Mouse (Mus musculus): Measurements from ENCODE around the gene Sertad4. TPM values are rescaled to one million over a fixed set of nuclear protein-coding genes. Genes with fewer than 3 reads are reported as not detected.
A peak's percentile ranks its signal among the peaks of the same experiment; 100 is the strongest.

The Sertad4 gene
- polyA plus RNA-seq, 1 experiment from 2014 or later, result 13.1 TPM

GRCm38 (mm10) chr1:192861305-192861960 lies 5.9 kb upstream of the Sertad4 start:
- no peak overlapping the region for H3K27ac ChIP-seq
- H3K36me3 ChIP-seq (replicated peaks), result no peaks in the 10 kb centered on the region
- H3K4me1 ChIP-seq, result peaks cover 2% of the 10 kb centered on the region
- 80% methylated on average over 5 of the region's 5 CpGs for WGBS
- no peak overlapping the region for H3K4me3 ChIP-seq
- H3K27me3 ChIP-seq (ENCODE audit: poor library complexity, severe bottlenecking), result peaks cover 40% of the 10 kb centered on the region
- DNase-seq (ENCODE audit: extremely low spot score, low spot score), result no peak
- H3K9me3 ChIP-seq, result no peaks in the 10 kb centered on the region

GRCm38 (mm10) chr1:192860273-192860672 lies 4.7 kb upstream of the Sertad4 start:
- H3K9me3 ChIP-seq, result no peaks in the 10 kb centered on the region
- H3K27me3 ChIP-seq (ENCODE audit: poor library complexity, severe bottlenecking), result peaks cover 51% of the 10 kb centered on the region
- peaks cover 14% of the 10 kb centered on the region for H3K4me1 ChIP-seq
- DNase-seq (ENCODE audit: extremely low spot score, low spot score), result no peak
- no peak overlapping the region for H3K4me3 ChIP-seq
- no peaks in the 10 kb centered on the region for H3K36me3 ChIP-seq (replicated peaks)
- H3K27ac ChIP-seq, result no peak overlapping the region
- 74% methylated on average over 6 of the region's 6 CpGs for WGBS

GRCm38 (mm10) chr1:192857582-192857981 lies 2.0 kb upstream of the Sertad4 start:
- Histone ChIP-seq H3K27ac (no peak overlapping the region), H3K4me1 (peaks cover 41% of the 10 kb centered on the region), H3K36me3 (replicated peaks) (no peaks in the 10 kb centered on the region), H3K9me3 (no peaks in the 10 kb centered on the region), H3K4me3 (no peak overlapping the region), H3K27me3 (ENCODE audit: poor library complexity, severe bottlenecking) (peaks cover 78% of the 10 kb centered on the region)
- WGBS, result 93% methylated on average over 5 of the region's 5 CpGs
- DNase-seq (ENCODE audit: extremely low spot score, low spot score), result no peak

DNA sequence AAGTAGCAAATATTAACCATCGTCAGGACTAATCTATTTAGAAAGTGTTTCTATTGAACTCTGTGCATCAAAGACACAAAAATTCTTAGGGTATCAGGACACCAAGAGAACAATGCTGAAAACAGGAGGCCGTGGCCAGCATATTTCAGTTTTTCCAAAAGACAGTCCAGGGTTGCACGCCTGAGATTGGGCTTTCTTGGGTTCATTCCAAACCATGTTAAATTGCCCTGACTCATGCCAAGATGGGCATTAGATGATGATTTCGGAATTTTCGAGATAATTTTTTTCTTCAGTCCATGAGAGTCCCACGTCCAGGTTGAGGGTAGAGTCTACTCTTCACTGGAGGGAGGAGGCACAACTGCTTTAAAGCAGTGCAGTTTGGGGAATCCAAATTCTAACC lies 1.4 kb upstream of the Sertad4 start:
- no peak overlapping the region for H3K4me3 ChIP-seq
- no peaks in the 10 kb centered on the region for H3K9me3 ChIP-seq
- 73% methylated on average over 6 of the region's 6 CpGs for whole genome bisulfite sequencing
- no peaks in the 10 kb centered on the region for H3K36me3 ChIP-seq (replicated peaks)
- no peak overlapping the region for H3K27ac ChIP-seq
- H3K27me3 ChIP-seq (ENCODE audit: poor library complexity, severe bottlenecking), result peaks cover 85% of the 10 kb centered on the region
- no peak for DNase-seq (ENCODE audit: extremely low spot score, low spot score)
- peaks cover 47% of the 10 kb centered on the region for H3K4me1 ChIP-seq

GRCm38 (mm10) chr1:192856411-192856810 lies 855 bp upstream of the Sertad4 start:
- DNase-seq (ENCODE audit: extremely low spot score, low spot score), result peak; percentile 29
- H3K4me1 ChIP-seq, result peaks cover 53% of the 10 kb centered on the region
- peak overlapping the region; percentile 93; the same call in 1 of the 2 replicates for H3K27ac ChIP-seq
- H3K4me3 ChIP-seq, result peak overlapping the region; percentile 87
- H3K36me3 ChIP-seq (replicated peaks), result no peaks in the 10 kb centered on the region
- peaks cover 90% of the 10 kb centered on the region for H3K27me3 ChIP-seq (ENCODE audit: poor library complexity, severe bottlenecking)
- no peaks in the 10 kb centered on the region for H3K9me3 ChIP-seq
- WGBS, result 4% methylated on average over 10 of the region's 10 CpGs

GRCm38 (mm10) chr1:192854819-192855271 lies 711 bp downstream of the Sertad4 start:
- peak; percentile 66 for DNase-seq (ENCODE audit: extremely low spot score, low spot score)
- Histone ChIP-seq H3K4me3 (peak overlapping the region; percentile 87), H3K9me3 (no peaks in the 10 kb centered on the region), H3K4me1 (peaks cover 62% of the 10 kb centered on the region), H3K27me3 (ENCODE audit: poor library complexity, severe bottlenecking) (peaks cover 100% of the 10 kb centered on the region), H3K27ac (peak overlapping the region; percentile 93), H3K36me3 (replicated peaks) (peaks cover 2% of the 10 kb centered on the region)
- WGBS, result under 1% methylated on average over 45 of the region's 45 CpGs

- H3K27ac ChIP-seq, result peak overlapping the region; percentile 93
- H3K27me3 ChIP-seq (ENCODE audit: poor library complexity, severe bottlenecking), result peaks cover 100% of the 10 kb centered on the region
- no peaks in the 10 kb centered on the region for H3K9me3 ChIP-seq
- peaks cover 62% of the 10 kb centered on the region for H3K4me1 ChIP-seq
- H3K36me3 ChIP-seq (replicated peaks), result peaks cover 9% of the 10 kb centered on the region
- 2% methylated on average over 19 of the region's 19 CpGs for WGBS
- peak overlapping the region; percentile 87 for H3K4me3 ChIP-seq
- no peak for DNase-seq (ENCODE audit: extremely low spot score, low spot score)
Observed at GRCm38 (mm10) chr1:192853988-192854818, 1.4 kb downstream of the Sertad4 start.

GRCm38 (mm10) chr1:192853429-192853828 lies 2.1 kb downstream of the Sertad4 start:
- peak overlapping the region; percentile 87 for H3K4me3 ChIP-seq
- H3K27ac ChIP-seq, result no peak overlapping the region
- H3K9me3 ChIP-seq, result no peaks in the 10 kb centered on the region
- H3K4me1 ChIP-seq, result peaks cover 62% of the 10 kb centered on the region
- peaks cover 100% of the 10 kb centered on the region for H3K27me3 ChIP-seq (ENCODE audit: poor library complexity, severe bottlenecking)
- WGBS, result 43% methylated on average over 2 of the region's 2 CpGs
- DNase-seq (ENCODE audit: extremely low spot score, low spot score), result no peak
- peaks cover 16% of the 10 kb centered on the region for H3K36me3 ChIP-seq (replicated peaks)

- Histone ChIP-seq H3K27ac (peak overlapping the region; percentile 62; the same call in 1 of the 2 replicates), H3K4me3 (0 out of 2 replicates have a peak overlapping the region, but pooled peaks have one; percentile 13), H3K36me3 (replicated peaks) (peaks cover 30% of the 10 kb centered on the region), H3K9me3 (no peaks in the 10 kb centered on the region), H3K4me1 (peaks cover 66% of the 10 kb centered on the region), H3K27me3 (ENCODE audit: poor library complexity, severe bottlenecking) (peaks cover 95% of the 10 kb centered on the region)
- DNase-seq (ENCODE audit: extremely low spot score, low spot score), result no peak
Observed at GRCm38 (mm10) chr1:192852047-192852446, 3.5 kb downstream of the Sertad4 start.

- Histone ChIP-seq H3K4me3 (peak overlapping the region; percentile 20; the same call in 1 of the 2 replicates), H3K4me1 (peaks cover 69% of the 10 kb centered on the region)
Observed at GRCm38 (mm10) chr1:192851640-192852039, 3.9 kb downstream of the Sertad4 start.

DNA sequence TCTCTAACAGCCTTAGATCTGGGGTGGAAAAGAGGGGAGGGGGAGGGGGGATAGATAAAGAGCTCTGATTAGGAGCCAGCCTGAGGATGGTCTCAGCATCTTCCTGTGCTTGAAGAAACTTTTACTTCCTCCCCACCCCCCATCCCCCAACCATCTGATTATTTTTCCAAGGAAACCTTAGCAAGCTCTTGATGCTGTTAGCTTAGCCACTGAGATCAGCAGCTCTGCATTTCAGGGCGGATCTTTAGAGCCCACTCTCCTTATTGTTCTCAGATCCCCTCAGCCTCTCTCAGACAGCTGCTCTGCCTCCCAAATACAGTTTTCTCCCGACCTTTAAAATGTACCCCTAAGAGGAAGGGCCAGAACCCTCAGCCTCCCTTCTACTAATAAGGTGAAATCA lies 4.4 kb downstream of the Sertad4 start:
- Histone ChIP-seq H3K9me3 (no peaks in the 10 kb centered on the region), H3K27ac (peak overlapping the region; percentile 62), H3K4me3 (peak overlapping the region; percentile 20; the same call in 1 of the 2 replicates), H3K36me3 (replicated peaks) (peaks cover 39% of the 10 kb centered on the region), H3K4me1 (peaks cover 67% of the 10 kb centered on the region), H3K27me3 (ENCODE audit: poor library complexity, severe bottlenecking) (peaks cover 93% of the 10 kb centered on the region)
- no peak for DNase-seq (ENCODE audit: extremely low spot score, low spot score)
- WGBS, result 3% methylated on average over 2 of the region's 2 CpGs

More at GRCm38 (mm10) chr1:192851640-192852039, 3.9 kb downstream of the Sertad4 start:
- Histone ChIP-seq H3K27me3 (ENCODE audit: poor library complexity, severe bottlenecking) (peaks cover 95% of the 10 kb centered on the region), H3K9me3 (no peaks in the 10 kb centered on the region), H3K36me3 (replicated peaks) (peaks cover 34% of the 10 kb centered on the region), H3K27ac (peak overlapping the region; percentile 62)
- 11% methylated on average over 6 of the region's 6 CpGs for WGBS
- no peak for DNase-seq (ENCODE audit: extremely low spot score, low spot score)

DNA sequence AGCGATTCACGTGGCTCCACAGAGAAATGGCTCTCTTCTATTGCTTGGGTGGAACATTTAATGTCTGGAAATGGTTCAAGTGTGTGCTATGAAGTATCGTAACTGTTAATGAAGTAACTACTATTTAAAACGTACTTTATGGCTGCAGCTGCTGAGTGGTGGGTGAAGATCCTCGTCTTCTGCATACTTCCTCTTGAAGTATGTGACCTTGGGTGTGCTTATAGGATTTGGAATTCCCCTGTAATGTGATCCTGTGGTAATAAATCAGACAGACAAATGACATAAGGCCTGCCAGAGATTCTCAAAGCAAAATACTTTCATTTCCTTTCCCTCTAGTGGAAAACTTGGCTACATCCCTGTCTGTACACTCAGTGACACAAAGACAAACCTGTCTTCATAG lies 5.9 kb downstream of the Sertad4 start:
- no peak overlapping the region for H3K4me3 ChIP-seq
- no peak for DNase-seq (ENCODE audit: extremely low spot score, low spot score)
- peaks cover 77% of the 10 kb centered on the region for H3K27me3 ChIP-seq (ENCODE audit: poor library complexity, severe bottlenecking)
- H3K36me3 ChIP-seq (replicated peaks), result peaks cover 47% of the 10 kb centered on the region
- 88% methylated on average over 5 of the region's 5 CpGs for WGBS
- H3K4me1 ChIP-seq, result peaks cover 54% of the 10 kb centered on the region
- H3K9me3 ChIP-seq, result no peaks in the 10 kb centered on the region
- H3K27ac ChIP-seq, result no peak overlapping the region

DNA sequence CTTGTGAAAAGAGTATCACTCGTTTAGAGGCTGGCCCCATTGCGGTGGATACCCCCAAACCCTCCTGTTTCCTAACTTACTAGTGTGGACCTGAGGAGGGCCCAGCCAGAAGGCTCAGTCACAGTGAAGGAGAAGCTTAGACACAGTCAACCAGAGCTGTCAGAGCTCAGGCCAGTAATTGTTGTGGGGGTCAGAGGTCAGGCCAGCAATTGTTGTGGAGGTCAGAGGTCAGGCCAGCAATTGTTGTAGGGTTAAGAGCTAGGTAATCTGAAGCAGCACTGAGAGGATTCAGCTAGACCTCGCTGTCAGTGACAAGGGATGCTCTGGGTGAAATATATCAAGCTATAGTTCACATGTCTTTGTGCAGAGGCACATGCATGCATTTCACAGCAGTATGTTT lies 8.3 kb downstream of the Sertad4 start:
- peaks cover 31% of the 10 kb centered on the region for H3K4me1 ChIP-seq
- H3K36me3 ChIP-seq (replicated peaks), result peaks cover 47% of the 10 kb centered on the region
- 21% methylated on average over 3 of the region's 3 CpGs for WGBS
- peaks cover 58% of the 10 kb centered on the region for H3K27me3 ChIP-seq (ENCODE audit: poor library complexity, severe bottlenecking)
- H3K9me3 ChIP-seq, result no peaks in the 10 kb centered on the region
- DNase-seq (ENCODE audit: extremely low spot score, low spot score), result no peak
- no peak overlapping the region for H3K4me3 ChIP-seq
- no peak overlapping the region for H3K27ac ChIP-seq

Data from forebrain, embryonic 10.5 days (tissue).